Mouse (Mus musculus): ENCODE measurements at regions not wholly inside any gene's neighbourhood (a gene's known extent, or its start where the extent isn't known, plus 50 kb on each side); places are given as distances from the start of the nearest gene placed in this dataset.

- TF ChIP-seq POLR2A (IDR thresholded peaks at IDR 0.05; ENCODE audit: borderline replicate concordance, control insufficient read depth, low read depth, low read length) (no peak), CTCF (IDR thresholded peaks at IDR 0.05; ENCODE audit: control insufficient read depth, insufficient read depth, low read length) (no peak)
These were observed 106.1 kb upstream of the Fam92a start for GRCm38 (mm10) chr4:12277949-12278348.

Measured in bone marrow, adult 2 months (tissue).